25 mouse cellular contexts compared by ENCODE assay signal in genomic region chr11:98187640-98188395, GRCm38 (mm10). TPM values are rescaled to one million over a fixed set of nuclear protein-coding genes. Genes with fewer than 3 reads are reported as not detected.
A peak's percentile ranks its signal among the peaks of the same experiment; 100 is the strongest.
DNase-seq lines count a peak whose midpoint lies in the region; ATAC-seq and TF ChIP-seq lines count a peak whose summit lies in the region.
"Had no signal": no experiment of that assay in that cellular context is flagged by ENCODE, and none has a peak within 500 bp of the region (broad histone marks: within the 10 kb centered on the region; RNA-seq: fewer than 3 reads in every experiment).

No protein-coding gene starts in this region.

- H3K27ac ChIP-seq in heart, embryonic 11.5 days (ENCODE audit: low read depth, low read length) = no peak overlapping the region
- H3K27ac ChIP-seq in intestine, postnatal 0 days (ENCODE audit: low read depth, low read length) = no peak overlapping the region
- H3K27ac ChIP-seq in lung, postnatal 0 days (ENCODE audit: low read length) = peak overlapping the region; percentile 39; the same call in 1 of the 2 replicates
- H3K27ac ChIP-seq: embryonic facial prominence, embryonic 13.5 days; forebrain, embryonic 10.5 days; heart, embryonic 15.5 days; hindbrain, postnatal 0 days; limb, embryonic 10.5 days; limb, embryonic 15.5 days; liver, embryonic 15.5 days; macrophage; midbrain, embryonic 13.5 days had no signal

- peaks cover 22% of the 10 kb centered on the region for H3K36me3 ChIP-seq in heart, embryonic 11.5 days (ENCODE audit: control insufficient read depth, insufficient read depth, low read length)
- peaks cover 55% of the 10 kb centered on the region for H3K36me3 ChIP-seq in intestine, postnatal 0 days (ENCODE audit: control insufficient read depth, insufficient read depth)
- H3K36me3 ChIP-seq in lung, postnatal 0 days (ENCODE audit: insufficient read depth, low read length) = peaks cover 11% of the 10 kb centered on the region; the same call in 1 of the 2 replicates

- H3K4me2 ChIP-seq in heart, embryonic 11.5 days = no peak overlapping the region
- H3K4me2 ChIP-seq in intestine, postnatal 0 days (replicated peaks; ENCODE audit: low read depth) = 0 out of 2 replicates have a peak overlapping the region, but pooled peaks have one; percentile 1
- no peak overlapping the region for H3K4me2 ChIP-seq in lung, postnatal 0 days (replicated peaks; ENCODE audit: low read depth, low read length)
- H3K4me2 ChIP-seq: embryonic facial prominence, embryonic 13.5 days; heart, embryonic 15.5 days; limb, embryonic 15.5 days; liver, embryonic 15.5 days; midbrain, embryonic 13.5 days had no signal

- H3K27me3 ChIP-seq in heart, embryonic 11.5 days (ENCODE audit: control insufficient read depth, insufficient read depth, low read length) = no peaks in the 10 kb centered on the region
- H3K27me3 ChIP-seq in intestine, postnatal 0 days (replicated peaks; ENCODE audit: control insufficient read depth, insufficient read depth, low read length) = no peaks in the 10 kb centered on the region
- H3K27me3 ChIP-seq in lung, postnatal 0 days (replicated peaks; ENCODE audit: insufficient read depth, low read length) = no peaks in the 10 kb centered on the region
- H3K27me3 ChIP-seq: embryonic facial prominence, embryonic 13.5 days; heart, embryonic 15.5 days; limb, embryonic 15.5 days; liver, embryonic 15.5 days; midbrain, embryonic 13.5 days had no signal

- WGBS in heart, embryonic 11.5 days (ENCODE audit: insufficient replicate concordance) = 87% methylated on average over 9 of the region's 9 CpGs
- WGBS in intestine, postnatal 0 days = 62% methylated on average over 9 of the region's 9 CpGs
- 66% methylated on average over 9 of the region's 9 CpGs for WGBS in lung, postnatal 0 days

- no peak overlapping the region for H3K4me3 ChIP-seq in heart, embryonic 11.5 days (ENCODE audit: low read depth, low read length)
- no peak overlapping the region for H3K4me3 ChIP-seq in intestine, postnatal 0 days (ENCODE audit: low read depth, low read length)
- no peak overlapping the region for H3K4me3 ChIP-seq in lung, postnatal 0 days (ENCODE audit: low read depth, low read length)
- H3K4me3 ChIP-seq: embryonic facial prominence, embryonic 13.5 days; forebrain, embryonic 10.5 days; heart, embryonic 15.5 days; limb, embryonic 10.5 days; limb, embryonic 15.5 days; liver, embryonic 15.5 days; midbrain, embryonic 13.5 days had no signal

- peaks cover 7% of the 10 kb centered on the region for H3K4me1 ChIP-seq in heart, embryonic 11.5 days (ENCODE audit: control insufficient read depth, insufficient read depth, low read length)
- H3K4me1 ChIP-seq in intestine, postnatal 0 days (replicated peaks; ENCODE audit: control insufficient read depth, insufficient read depth, low read length) = no peaks in the 10 kb centered on the region; the same call in 1 of the 2 replicates
- no peaks in the 10 kb centered on the region for H3K4me1 ChIP-seq in lung, postnatal 0 days (ENCODE audit: insufficient read depth, low read depth, low read length)

- TF ChIP-seq EP300 in lung, postnatal 0 days (IDR thresholded peaks at IDR 0.05) = no peak; the same call in 1 of the 2 replicates

- no peaks in the 10 kb centered on the region for H3K9me3 ChIP-seq in heart, embryonic 11.5 days (replicated peaks; ENCODE audit: control insufficient read depth, low read length)
- no peaks in the 10 kb centered on the region for H3K9me3 ChIP-seq in intestine, postnatal 0 days (ENCODE audit: control insufficient read depth)
- H3K9me3 ChIP-seq in lung, postnatal 0 days (ENCODE audit: low read length) = no peaks in the 10 kb centered on the region
- H3K9me3 ChIP-seq: embryonic facial prominence, embryonic 13.5 days; heart, embryonic 15.5 days; limb, embryonic 10.5 days; limb, embryonic 15.5 days; liver, embryonic 15.5 days; midbrain, embryonic 13.5 days had no signal

- DNase-seq in heart, adult 11 months = peak; percentile 78
- peak; percentile 83 for DNase-seq in lung, postnatal 0 days (ENCODE audit: low spot score)
- peak; percentile 36 to 72 for DNase-seq in lung, postnatal 4 days
- no peak for DNase-seq in natural killer cell, adult 2 months (ENCODE audit: low spot score in 2 of 2)
- no peak for DNase-seq in cerebellum, adult 8-10 months
- DNase-seq: cerebellum, postnatal 10 days; kidney, adult 11 months; kidney, postnatal 14 days; layer of hippocampus, adult 9-11 months; retina, postnatal 1 day; right cerebral cortex, postnatal 14 days; spleen, adult 18-20 months; thymus, postnatal 14 days had no signal

- ATAC-seq in heart, embryonic 11.5 days (replicated peaks; ENCODE audit: insufficient number of reproducible peaks, low FRiP score, low TSS enrichment) = no peak
- no peak; the same call in 1 of the 2 replicates for ATAC-seq in intestine, postnatal 0 days
- ATAC-seq in lung, postnatal 0 days = peak; percentile 97
- ATAC-seq: forebrain, embryonic 16.5 days; hindbrain, postnatal 0 days; midbrain, embryonic 13.5 days had no signal

- H3K9ac ChIP-seq in heart, embryonic 11.5 days (ENCODE audit: low read depth, low read length) = no peak overlapping the region
- H3K9ac ChIP-seq in intestine, postnatal 0 days (ENCODE audit: low read depth, low read length) = no peak overlapping the region
- H3K9ac ChIP-seq in lung, postnatal 0 days (replicated peaks; ENCODE audit: low read depth) = no peak overlapping the region
- H3K9ac ChIP-seq: embryonic facial prominence, embryonic 13.5 days; heart, embryonic 15.5 days; limb, embryonic 15.5 days; liver, embryonic 15.5 days; midbrain, embryonic 13.5 days had no signal

- TF ChIP-seq CTCF in intestine, postnatal 0 days (IDR thresholded peaks at IDR 0.05; ENCODE audit: low read depth) = no peak
- no peak for TF ChIP-seq CTCF in lung, postnatal 0 days (IDR thresholded peaks at IDR 0.05)

RNA-seq across cellular contexts. Expression of gene Med1, which starts 5.3 kb away (rescaled TPM):
- 40.7 and 46.9 TPM in 2 replicates for polyA plus RNA-seq in heart, embryonic 11.5 days (2014; fragmentation: Nextera tagmentation; extraction: Ambion mirVana)
- polyA plus RNA-seq in intestine, postnatal 0 days (2015; fragmentation: Nextera tagmentation; extraction: Ambion mirVana) = 25.2 and 25.3 TPM in 2 replicates
- polyA plus RNA-seq in lung, postnatal 0 days (2015; fragmentation: Nextera tagmentation; extraction: Ambion mirVana) = 32.2 and 34.1 TPM in 2 replicates

RNA-seq across cellular contexts. Expression of gene Cdk12, which starts 15.0 kb away (rescaled TPM):
- 8.3 and 11.4 TPM in 2 replicates for polyA plus RNA-seq in heart, embryonic 11.5 days (2014; fragmentation: Nextera tagmentation; extraction: Ambion mirVana)
- polyA plus RNA-seq in intestine, postnatal 0 days (2015; fragmentation: Nextera tagmentation; extraction: Ambion mirVana) = 4.9 and 6.4 TPM in 2 replicates
- 6.7 and 8.3 TPM in 2 replicates for polyA plus RNA-seq in lung, postnatal 0 days (2015; fragmentation: Nextera tagmentation; extraction: Ambion mirVana)

RNA-seq across cellular contexts. Expression of gene Fbxl20, which starts 37.6 kb away (rescaled TPM):
- 12.9 and 15.5 TPM in 2 replicates for polyA plus RNA-seq in heart, embryonic 11.5 days (2014; fragmentation: Nextera tagmentation; extraction: Ambion mirVana)
- polyA plus RNA-seq in intestine, postnatal 0 days (2015; fragmentation: Nextera tagmentation; extraction: Ambion mirVana) = 7.3 and 7.8 TPM in 2 replicates
- 12.8 and 13.0 TPM in 2 replicates for polyA plus RNA-seq in lung, postnatal 0 days (2015; fragmentation: Nextera tagmentation; extraction: Ambion mirVana)

Comparison
In these comparisons a context has a peak if more than half of its experiments do, and no peak if none do; other contexts are left out.
1. DNase-seq: peak in heart, adult 11 months (single experiment), lung, postnatal 0 days (single experiment) and lung, postnatal 4 days (2 of 2); none in natural killer cell, adult 2 months (0 of 2) and cerebellum, adult 8-10 months (single experiment).